Mouse (Mus musculus) embryonic facial prominence, embryonic 11.5 days (tissue): Measurements from ENCODE around the gene Hipk4. TPM values are rescaled to one million over a fixed set of nuclear protein-coding genes. Genes with fewer than 3 reads are reported as not detected.

Experiments
- ATAC-seq: fragments of 200-750 bp; cut with Nextera tagmentation; replicated peaks from 2 replicates; pipeline ENCODE4 v1.8.0; 2017; ENCODE audit warnings: low read depth; ENCODE audit not compliant: insufficient number of reproducible peaks, low FRiP score, low TSS enrichment
- DNase-seq: peaks from one replicate; pipeline ENCODE4 v3.0.0-alpha.2; 2015; ENCODE audit warnings: low spot score
- H3K27ac ChIP-seq: fragments of 300-500 bp; sonication (generic); replicated peaks from 2 replicates; pipeline ENCODE4 v1.5.1; 2014; ENCODE audit warnings: mild to moderate bottlenecking, low read depth, low read length, control low read depth
- H3K27me3 ChIP-seq: fragments of 300-500 bp; sonication (generic); 2 replicates; pipeline ENCODE4 v1.6.1; 2014; ENCODE audit warnings: mild to moderate bottlenecking, low read length, moderate library complexity, mixed read lengths; ENCODE audit not compliant: control insufficient read depth, insufficient read depth
- H3K36me3 ChIP-seq: fragments of 300-500 bp; sonication (generic); replicated peaks from 2 replicates; pipeline ENCODE4 v1.6.1; 2014; ENCODE audit warnings: low read depth, mild to moderate bottlenecking, low read length, moderate library complexity, mixed read lengths; ENCODE audit not compliant: control insufficient read depth, insufficient read depth
- H3K4me1 ChIP-seq: fragments of 300-500 bp; sonication (generic); 2 replicates; pipeline ENCODE4 v1.6.1; 2014; ENCODE audit warnings: low read length, mixed read lengths; ENCODE audit not compliant: control insufficient read depth, insufficient read depth
- H3K4me2 ChIP-seq: fragments of 300-500 bp; sonication (generic); 2 replicates; pipeline ENCODE4 v1.6.1; 2014; ENCODE audit warnings: low read depth, mild to moderate bottlenecking, control low read depth, low read length, moderate library complexity
- H3K4me3 ChIP-seq: fragments of 300-500 bp; sonication (generic); 2 replicates; pipeline ENCODE4 v1.5.1; 2014; ENCODE audit warnings: low read depth, low read length, control low read depth
- H3K9ac ChIP-seq: fragments of 300-500 bp; sonication (generic); replicated peaks from 2 replicates; pipeline ENCODE4 v1.6.1; 2014; ENCODE audit warnings: mild to moderate bottlenecking, control low read depth, low read length
- H3K9me3 ChIP-seq: fragments of 300-500 bp; sonication (generic); replicated peaks from 2 replicates; pipeline ENCODE4 v1.6.1; 2016; ENCODE audit warnings: mild to moderate bottlenecking, low read length, inconsistent platforms, mixed read lengths; ENCODE audit not compliant: control insufficient read depth
- WGBS: fragments of 180-500 bp; shearing (Covaris S2); extraction: QIAGEN DNeasy Blood & Tissue Kit; methylation state at CpG from one replicate; pipeline ENCODE4 v1.1.7; 2014; 5-methylcytosine and 5-hydroxymethylcytosine counted together
- polyA plus RNA-seq: library from polyadenylated mRNA; unstranded; fragments of >200 nt; fragmentation: Nextera tagmentation; extraction: Ambion mirVana; gene quantifications from 2 replicates; pipeline ENCODE4 v1.2.1, GENCODE M21; 2014

The Hipk4 gene
- polyA plus RNA-seq, 1 experiment from 2014 or later, result 0.36 TPM

DNA sequence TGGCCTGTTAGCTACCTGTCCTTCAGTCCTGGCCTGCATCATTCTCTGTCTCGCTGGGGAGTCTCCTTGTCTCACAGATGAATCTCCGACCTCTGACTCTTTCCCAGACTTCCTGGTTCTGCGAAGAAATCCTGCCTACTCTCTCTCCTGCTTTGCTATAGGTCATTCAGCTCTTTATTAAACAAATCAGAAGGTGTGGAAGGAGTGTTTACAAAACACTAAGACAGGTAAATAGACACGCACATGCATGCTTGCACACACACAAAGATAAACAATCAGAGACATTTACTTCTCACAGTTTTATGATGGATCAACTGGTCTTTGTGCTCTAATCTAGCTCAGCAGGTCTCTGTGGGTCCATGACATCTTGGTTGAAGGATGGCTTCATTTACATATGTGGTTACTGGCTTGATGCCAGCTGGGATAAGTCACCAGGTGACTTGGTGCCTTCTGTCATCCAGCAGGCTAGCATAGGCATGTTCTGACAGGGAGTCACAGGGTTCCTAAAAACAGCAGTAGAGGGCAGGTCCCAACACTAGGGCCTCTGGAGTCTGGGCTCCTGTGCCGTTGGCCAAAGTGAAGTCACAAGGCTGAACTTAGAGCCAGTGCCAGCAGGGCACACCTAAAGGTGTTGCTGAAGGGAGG is 46.6 kb downstream of the Hipk4 start:
- 88% methylated on average over 5 of the region's 5 CpGs for WGBS
- peaks cover 11% of the 10 kb centered on the region for H3K36me3 ChIP-seq
- no peak overlapping the region for H3K9ac ChIP-seq
- DNase-seq, result no peak
- H3K4me1 ChIP-seq, result no peaks in the 10 kb centered on the region
- H3K27me3 ChIP-seq, result no peaks in the 10 kb centered on the region
- H3K4me2 ChIP-seq, result no peak overlapping the region
- H3K9me3 ChIP-seq, result no peaks in the 10 kb centered on the region
- no peak overlapping the region for H3K4me3 ChIP-seq
- no peak for ATAC-seq
- H3K27ac ChIP-seq, result no peak overlapping the region

- Histone ChIP-seq H3K4me2 (no peak overlapping the region), H3K9me3 (no peaks in the 10 kb centered on the region), H3K36me3 (peaks cover 10% of the 10 kb centered on the region), H3K9ac (no peak overlapping the region), H3K27me3 (no peaks in the 10 kb centered on the region), H3K4me1 (no peaks in the 10 kb centered on the region), H3K4me3 (no peak overlapping the region), H3K27ac (no peak overlapping the region)
- no peak for ATAC-seq
- 93% methylated on average over 4 of the region's 4 CpGs for WGBS
- DNase-seq, result no peak
These were observed 49.1 kb downstream of the Hipk4 start for GRCm38 (mm10) chr7:27572133-27572532.

- H3K4me1 ChIP-seq, result no peaks in the 10 kb centered on the region
- H3K36me3 ChIP-seq, result peaks cover 13% of the 10 kb centered on the region
- no peak overlapping the region for H3K9ac ChIP-seq
- no peak overlapping the region for H3K27ac ChIP-seq
- DNase-seq (no peak), ATAC-seq (no peak)
- no peak overlapping the region for H3K4me3 ChIP-seq
- H3K27me3 ChIP-seq, result no peaks in the 10 kb centered on the region
- WGBS, result 94% methylated on average over 14 of the region's 14 CpGs
- H3K9me3 ChIP-seq, result no peaks in the 10 kb centered on the region
- H3K4me2 ChIP-seq, result no peak overlapping the region
These were observed 51.2 kb downstream of the Hipk4 start for GRCm38 (mm10) chr7:27574124-27574880.

DNA sequence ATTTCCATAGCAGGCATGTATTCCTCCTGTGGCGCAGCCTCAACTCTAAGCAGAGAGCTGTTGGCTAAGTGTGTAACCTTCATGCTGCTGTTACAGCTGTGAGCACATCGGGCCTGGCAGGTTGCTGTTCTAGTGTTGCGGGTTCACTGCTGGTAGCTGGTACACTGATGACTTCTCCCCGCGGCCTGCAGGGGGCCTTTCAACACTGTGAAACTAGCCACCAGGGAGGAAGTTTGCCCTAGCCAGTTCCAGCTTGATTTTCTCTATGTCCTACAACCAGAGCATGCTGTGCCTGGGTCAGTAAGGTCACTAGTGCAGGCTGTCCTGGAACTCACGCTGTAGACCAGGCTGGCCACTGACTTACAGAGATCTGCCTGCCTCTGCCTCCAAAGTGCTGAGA is 53.8 kb downstream of the Hipk4 start:
- WGBS, result 65% methylated on average over 6 of the region's 6 CpGs
- Histone ChIP-seq H3K27ac (no peak overlapping the region), H3K27me3 (no peaks in the 10 kb centered on the region), H3K36me3 (peaks cover 15% of the 10 kb centered on the region), H3K9ac (no peak overlapping the region), H3K4me2 (no peak overlapping the region), H3K9me3 (no peaks in the 10 kb centered on the region), H3K4me3 (no peak overlapping the region), H3K4me1 (no peaks in the 10 kb centered on the region)
- ATAC-seq, result no peak
- peak; percentile 31 for DNase-seq

GRCm38 (mm10) chr7:27577589-27577988 is 54.5 kb downstream of the Hipk4 start:
- WGBS, result 94% methylated on average over 6 of the region's 6 CpGs

DNA sequence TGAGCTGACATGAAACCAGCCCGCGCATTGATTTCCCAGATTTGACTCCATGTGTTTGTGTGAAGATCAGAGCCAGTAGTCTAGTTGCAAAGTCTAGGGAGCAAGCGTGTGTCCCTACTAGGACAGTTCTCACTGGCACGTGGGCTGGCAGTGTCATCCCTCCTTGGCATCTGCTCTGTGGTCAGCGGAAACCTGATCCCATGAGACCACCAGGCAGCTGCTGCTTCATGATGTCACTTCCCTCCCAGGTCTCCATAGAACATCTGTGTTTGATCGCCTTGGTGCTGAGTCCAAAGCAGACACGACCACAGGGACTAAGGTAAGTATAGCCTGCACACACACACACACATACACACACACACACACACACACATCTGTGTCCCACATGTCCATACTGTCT is 55.4 kb downstream of the Hipk4 start:
- no peaks in the 10 kb centered on the region for H3K9me3 ChIP-seq
- H3K4me2 ChIP-seq, result no peak overlapping the region
- ATAC-seq (no peak), DNase-seq (peak; percentile 58)
- 0 out of 2 replicates have a peak overlapping the region, but pooled peaks have one; percentile 4 for H3K27ac ChIP-seq
- no peak overlapping the region for H3K9ac ChIP-seq
- H3K27me3 ChIP-seq, result no peaks in the 10 kb centered on the region
- H3K36me3 ChIP-seq, result peaks cover 15% of the 10 kb centered on the region
- H3K4me3 ChIP-seq, result no peak overlapping the region
- WGBS, result 53% methylated on average over 7 of the region's 7 CpGs
- no peaks in the 10 kb centered on the region for H3K4me1 ChIP-seq

More at GRCm38 (mm10) chr7:27577589-27577988, 54.5 kb downstream of the Hipk4 start:
- H3K9ac ChIP-seq, result no peak overlapping the region
- H3K4me1 ChIP-seq, result no peaks in the 10 kb centered on the region
- H3K4me2 ChIP-seq, result no peak overlapping the region
- ATAC-seq (no peak), DNase-seq (no peak)
- H3K9me3 ChIP-seq, result no peaks in the 10 kb centered on the region
- no peak overlapping the region for H3K27ac ChIP-seq
- H3K36me3 ChIP-seq, result peaks cover 15% of the 10 kb centered on the region
- no peak overlapping the region for H3K4me3 ChIP-seq
- no peaks in the 10 kb centered on the region for H3K27me3 ChIP-seq

DNA sequence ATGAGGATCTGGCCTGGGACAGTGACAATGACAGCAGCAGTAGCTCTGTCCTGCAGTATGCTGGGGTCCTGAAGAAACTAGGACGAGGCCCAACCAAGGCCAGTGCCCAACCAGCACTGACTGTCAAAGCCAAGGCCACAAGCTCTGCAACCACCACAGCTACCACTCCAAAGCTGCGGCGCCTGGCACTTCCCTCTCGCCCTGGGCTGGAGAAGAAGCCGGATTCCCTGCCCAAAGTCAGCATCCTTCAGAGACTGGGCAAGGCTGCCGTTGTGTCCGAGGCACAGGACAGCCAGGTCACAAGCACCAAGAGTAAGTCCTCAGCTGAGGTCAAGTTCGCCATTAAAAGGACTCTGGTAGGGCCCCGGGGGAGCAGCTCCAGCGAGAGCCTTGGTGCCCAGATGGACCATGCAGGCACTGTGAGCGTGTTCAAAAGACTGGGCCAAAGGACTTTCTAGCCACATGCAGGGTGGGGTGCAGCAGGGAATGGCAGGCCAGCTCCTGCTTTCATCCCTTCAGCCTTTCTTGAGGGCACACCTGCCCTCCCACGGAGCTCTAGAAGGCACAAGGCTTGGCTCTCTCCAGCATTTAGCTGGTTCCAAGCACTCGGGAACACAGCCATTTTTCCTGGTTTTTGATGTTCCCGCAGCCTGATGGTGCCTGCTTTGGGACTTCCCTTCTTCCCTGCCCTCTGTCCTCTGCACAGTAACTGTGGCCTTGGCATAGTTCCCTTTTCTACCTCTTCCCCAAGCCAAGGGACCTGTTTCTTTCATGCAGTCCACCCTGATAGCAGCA is 57.5 kb downstream of the Hipk4 start:
- DNase-seq (no peak), ATAC-seq (no peak)
- Histone ChIP-seq H3K9me3 (no peaks in the 10 kb centered on the region), H3K27me3 (no peaks in the 10 kb centered on the region), H3K4me1 (no peaks in the 10 kb centered on the region), H3K9ac (no peak overlapping the region), H3K4me3 (no peak overlapping the region), H3K4me2 (no peak overlapping the region), H3K36me3 (peaks cover 15% of the 10 kb centered on the region), H3K27ac (no peak overlapping the region)
- 92% methylated on average over 14 of the region's 14 CpGs for WGBS
